Mouse (Mus musculus) hematopoietic stem cell, adult 5-6 weeks (primary cell): ENCODE results near the gene Mad1l1. TPM values are rescaled to one million over a fixed set of nuclear protein-coding genes. Genes with fewer than 3 reads are reported as not detected.
A peak's percentile ranks its signal among the peaks of the same experiment; 100 is the strongest.

Source experiments
- ATAC-seq, 2 experiments: fragments of 125-278 bp in 1 of 2; replicated peaks in 1 of 2; 2 replicates each; pipeline ENCODE4 v1.8.0; 2016 to 2017; ENCODE audit warnings: inconsistent platforms in 2 of 2, mild to moderate bottlenecking in 2 of 2, moderate number of reproducible peaks in 2 of 2, low read depth in 1 of 2, moderate TSS enrichment in 1 of 2; ENCODE audit not compliant: low FRiP score in 2 of 2, poor library complexity in 2 of 2, severe bottlenecking in 2 of 2, insufficient read depth in 1 of 2, low TSS enrichment in 1 of 2
- total RNA-seq: library from RNA; stranded (forward); fragments of 172-1452, 232-1000 nt; gene quantifications from 2 replicates; pipeline ENCODE4 v1.2.3, GENCODE M21; 2017

The Mad1l1 gene
- total RNA-seq, 1 experiment from 2014 or later = 70.7 TPM

DNA sequence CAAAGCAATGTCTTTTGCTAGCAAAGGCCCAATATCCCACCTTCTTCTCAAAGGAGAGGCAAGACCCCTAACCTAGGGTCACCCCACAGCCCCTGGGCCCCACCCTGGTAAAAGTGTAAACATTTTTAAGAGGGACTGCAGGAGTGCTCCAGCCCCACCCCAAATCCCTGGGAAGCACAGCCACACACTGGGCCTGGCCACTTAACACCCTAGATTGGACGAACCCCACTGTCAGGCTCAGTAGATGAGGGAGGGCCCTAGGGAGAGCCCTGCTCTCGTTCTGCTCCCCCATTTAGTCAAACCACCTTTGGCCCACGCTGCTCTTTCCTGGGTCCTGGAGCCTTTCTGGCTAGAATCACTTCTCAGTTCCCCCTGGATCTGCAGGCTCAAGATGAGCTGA lies 145.0 kb downstream of the Mad1l1 start:
- ATAC-seq = no peak

GRCm38 (mm10) chr5:140174814-140175490 lies 146.4 kb downstream of the Mad1l1 start:
- peak; percentile 40 to 51 for ATAC-seq

GRCm38 (mm10) chr5:140174066-140174465 lies 147.3 kb downstream of the Mad1l1 start:
- no peak for ATAC-seq

DNA sequence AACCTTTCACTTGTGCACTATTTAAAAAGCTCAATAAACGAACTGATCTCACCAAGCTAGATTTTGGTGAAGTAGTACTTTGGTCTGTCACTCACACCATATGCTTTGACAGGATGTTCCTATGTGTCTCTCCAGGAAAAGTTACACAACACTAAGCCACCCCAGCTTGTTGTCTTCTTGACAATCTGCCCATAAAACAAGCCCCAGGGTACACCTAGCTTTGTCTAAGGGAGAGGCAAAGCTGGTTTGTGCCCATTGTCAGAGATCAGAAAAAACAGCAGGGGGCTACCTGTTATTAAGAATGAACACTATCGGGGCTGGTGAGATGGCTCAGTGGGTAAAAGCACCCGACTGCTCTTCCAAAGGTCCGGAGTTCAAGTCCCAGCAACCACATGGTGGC lies 148.2 kb downstream of the Mad1l1 start:
- ATAC-seq = no peak

- no peak for ATAC-seq
Measured at GRCm38 (mm10) chr5:140171710-140172109, 149.6 kb downstream of the Mad1l1 start.

- no peak for ATAC-seq
Measured at GRCm38 (mm10) chr5:140167531-140167930, 153.8 kb downstream of the Mad1l1 start.

GRCm38 (mm10) chr5:140167080-140167479 lies 154.3 kb downstream of the Mad1l1 start:
- no peak for ATAC-seq

DNA sequence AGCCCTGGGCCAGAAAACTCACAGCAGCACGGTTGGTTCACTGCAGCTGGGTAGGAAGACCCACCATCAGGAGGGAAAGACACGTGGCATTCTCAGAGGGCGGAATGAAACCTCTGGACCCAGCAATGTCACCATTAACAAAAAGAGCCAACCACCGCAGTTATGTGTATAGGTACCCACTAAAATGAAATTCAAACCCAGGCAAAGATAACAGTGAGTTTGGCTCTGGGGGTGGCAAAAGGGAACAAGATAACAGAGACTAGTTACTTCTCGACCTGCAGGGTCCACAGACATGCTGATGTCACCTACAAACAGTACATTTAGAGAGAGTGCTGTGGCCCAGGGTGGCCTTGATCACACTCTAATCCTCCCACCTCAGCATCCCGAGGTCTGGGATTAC lies 157.4 kb downstream of the Mad1l1 start:
- no peak for ATAC-seq

GRCm38 (mm10) chr5:140162071-140162845 lies 159.1 kb downstream of the Mad1l1 start:
- ATAC-seq = no peak

GRCm38 (mm10) chr5:140159007-140159406 lies 162.3 kb downstream of the Mad1l1 start:
- no peak for ATAC-seq

DNA sequence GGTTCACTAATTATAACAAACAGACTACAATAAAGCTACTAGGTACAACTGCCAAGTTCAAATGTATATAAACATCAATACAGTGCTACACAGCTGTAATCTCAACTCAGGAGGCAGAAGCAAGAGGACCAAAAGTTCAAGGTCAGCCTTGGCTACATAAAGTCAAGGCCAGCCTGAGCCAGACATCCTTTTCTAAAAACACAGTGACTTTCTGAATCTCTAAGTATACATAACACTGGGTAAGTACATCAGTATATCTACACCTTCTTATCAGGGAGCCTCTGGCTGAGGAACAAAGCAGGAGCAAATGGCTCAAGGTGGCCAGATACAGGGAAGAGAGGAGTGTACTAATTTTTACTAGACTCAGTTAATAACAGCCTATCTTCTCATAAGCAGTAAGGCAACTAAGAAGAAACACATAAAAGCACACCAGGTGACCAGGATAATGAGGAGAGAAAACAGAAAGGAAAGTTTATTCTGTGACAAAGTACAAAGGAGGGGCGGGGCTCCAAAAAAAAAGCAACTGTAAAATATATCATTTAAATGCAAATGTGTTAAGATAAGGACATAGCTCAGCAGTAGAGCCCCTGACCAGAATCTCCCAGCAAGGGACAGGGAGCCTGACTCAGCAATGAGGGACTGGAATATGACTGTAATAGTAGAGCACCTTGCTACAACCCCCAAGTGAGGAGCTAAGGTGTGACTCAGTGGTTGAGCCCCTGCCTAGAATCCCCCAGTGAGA lies 163.3 kb downstream of the Mad1l1 start:
- ATAC-seq = no peak

- no peak for ATAC-seq
Measured at GRCm38 (mm10) chr5:140154166-140154565, 167.2 kb downstream of the Mad1l1 start.

- no peak for ATAC-seq
Measured at GRCm38 (mm10) chr5:140151871-140152270, 169.5 kb downstream of the Mad1l1 start.

DNA sequence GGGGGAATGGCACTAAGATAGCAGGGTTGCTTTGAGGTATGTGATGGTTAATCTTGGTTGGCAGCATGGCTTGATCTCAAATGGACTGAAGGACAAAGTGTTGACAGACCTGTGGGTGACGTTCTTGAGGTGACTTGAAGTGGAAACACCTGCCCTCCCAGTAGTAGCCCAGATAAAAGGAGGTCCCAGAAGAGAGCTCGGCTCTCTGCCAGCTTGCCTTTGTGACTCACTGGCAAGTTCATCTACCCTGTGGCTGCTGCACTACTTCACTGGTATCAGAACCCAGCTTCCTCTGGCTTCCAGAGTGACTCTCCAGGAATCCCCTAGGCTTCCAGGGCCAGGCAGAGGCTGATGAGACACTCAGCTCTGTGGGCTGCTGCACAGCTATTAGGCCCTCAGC lies 170.2 kb downstream of the Mad1l1 start:
- ATAC-seq = no peak

DNA sequence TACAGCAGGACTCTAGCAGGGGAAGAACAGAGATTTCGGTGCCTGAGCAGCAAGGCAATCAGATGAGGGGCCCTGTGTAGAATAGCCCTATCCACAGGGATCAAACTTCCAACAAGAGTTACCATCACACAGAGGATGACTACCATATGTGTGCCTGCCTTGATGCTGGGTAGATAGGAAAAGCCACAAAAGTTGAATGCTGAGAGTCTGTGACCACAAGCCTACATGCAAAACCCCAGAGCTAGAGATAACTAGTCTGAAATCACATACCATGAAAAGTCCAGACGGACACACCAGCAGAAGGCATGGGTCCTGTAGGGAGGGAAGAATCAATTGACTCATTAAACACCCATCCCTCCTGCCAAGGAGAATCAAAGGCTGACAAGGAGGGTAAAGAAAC lies 170.7 kb downstream of the Mad1l1 start:
- ATAC-seq = no peak

GRCm38 (mm10) chr5:140150136-140150535 lies 171.2 kb downstream of the Mad1l1 start:
- no peak for ATAC-seq

GRCm38 (mm10) chr5:140149298-140149697 lies 172.1 kb downstream of the Mad1l1 start:
- ATAC-seq = peak; percentile 70 to 88

GRCm38 (mm10) chr5:140143541-140143940 lies 177.8 kb downstream of the Mad1l1 start:
- ATAC-seq = peak; percentile 29 to 47; a peak in 1 of 4 replicates
